Mouse (Mus musculus) intestine, embryonic 15.5 days (tissue): ENCODE measurements around the gene Mip. TPM values are rescaled to one million over a fixed set of nuclear protein-coding genes. Genes with fewer than 3 reads are reported as not detected.

Experiments used
- ATAC-seq: fragments of 200-750 bp; cut with Nextera tagmentation; 2 replicates; pipeline ENCODE4 v1.8.0; 2017; ENCODE audit warnings: moderate TSS enrichment, moderate library complexity
- H3K27ac ChIP-seq: fragments of 300-500 bp; sonication (generic); 2 replicates; pipeline ENCODE4 v1.5.1; 2015; ENCODE audit warnings: mild to moderate bottlenecking, inconsistent platforms
- H3K27me3 ChIP-seq: fragments of 300-500 bp; sonication (generic); replicated peaks from 2 replicates; pipeline ENCODE4 v1.6.1; 2015; ENCODE audit warnings: inconsistent platforms
- H3K36me3 ChIP-seq: fragments of 300-500 bp; sonication (generic); 2 replicates; pipeline ENCODE4 v1.6.1; 2015; ENCODE audit warnings: inconsistent platforms
- H3K4me1 ChIP-seq: fragments of 300-500 bp; sonication (generic); replicated peaks from 2 replicates; pipeline ENCODE4 v1.6.1; 2015; ENCODE audit warnings: inconsistent platforms
- H3K4me2 ChIP-seq: fragments of 300-500 bp; sonication (generic); replicated peaks from 2 replicates; pipeline ENCODE4 v1.6.1; 2015; ENCODE audit warnings: mild to moderate bottlenecking, inconsistent platforms
- H3K4me3 ChIP-seq: fragments of 300-500 bp; sonication (generic); replicated peaks from 2 replicates; pipeline ENCODE4 v1.5.1; 2015; ENCODE audit warnings: inconsistent platforms
- H3K9ac ChIP-seq: fragments of 300-500 bp; sonication (generic); 2 replicates; pipeline ENCODE4 v1.6.1; 2015; ENCODE audit warnings: inconsistent platforms
- H3K9me3 ChIP-seq: fragments of 300-500 bp; sonication (generic); 2 replicates; pipeline ENCODE4 v1.6.1; 2016; ENCODE audit warnings: inconsistent platforms
- WGBS: fragments of 180-500 bp; shearing (Covaris S2); methylation state at CpG from one replicate; pipeline ENCODE4 v1.1.7; 2015; 5-methylcytosine and 5-hydroxymethylcytosine counted together
- polyA plus RNA-seq: library from polyadenylated mRNA; unstranded; fragments of >200 nt; fragmentation: Nextera tagmentation; extraction: Ambion mirVana; gene quantifications from 2 replicates; pipeline ENCODE4 v1.2.1, GENCODE M21; 2015

The Mip gene
- polyA plus RNA-seq, 1 experiment from 2014 or later, result 0.19 TPM

DNA sequence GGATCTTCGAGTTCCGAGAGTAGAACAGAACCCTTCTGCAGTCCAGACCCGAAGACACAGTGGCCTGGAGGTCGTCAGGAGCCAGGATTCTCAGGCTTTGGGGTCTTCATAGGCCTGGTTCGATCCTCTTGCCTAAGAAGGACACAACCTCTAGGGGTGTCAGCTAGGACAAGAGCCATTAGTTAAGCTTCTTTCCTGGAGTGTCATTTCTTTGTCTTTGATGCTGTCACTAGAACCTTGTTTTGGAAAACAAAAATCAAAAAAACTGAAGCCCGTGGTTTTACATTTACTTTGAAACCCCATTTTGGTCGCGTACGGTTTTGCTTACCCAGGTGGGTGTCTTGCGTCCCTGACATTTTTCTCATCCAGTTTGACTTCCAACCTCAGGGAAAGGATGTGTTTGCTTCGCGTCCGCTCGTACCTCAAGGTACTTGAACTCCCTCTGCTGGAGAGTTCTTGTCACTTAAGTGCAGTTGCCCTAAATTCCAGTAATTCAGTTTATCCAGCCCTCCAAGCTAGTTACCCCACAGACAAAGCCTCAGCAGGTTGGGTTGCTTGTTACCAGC is 6.9 kb downstream of the Mip start:
- Histone ChIP-seq H3K27ac (peak overlapping the region; percentile 90), H3K36me3 (0 out of 2 replicates have a peak, but pooled peaks cover 4% of the 10 kb centered on the region), H3K9ac (peak overlapping the region; percentile 65), H3K4me1 (peaks cover 5% of the 10 kb centered on the region; the same call in 1 of the 2 replicates), H3K27me3 (no peaks in the 10 kb centered on the region), H3K4me3 (peak overlapping the region; percentile 81), H3K4me2 (peak overlapping the region; percentile 62), H3K9me3 (no peaks in the 10 kb centered on the region)
- WGBS, result under 1% methylated on average over 14 of the region's 14 CpGs
- peak; percentile 69 for ATAC-seq

GRCm38 (mm10) chr10:128236321-128236720 is 10.7 kb downstream of the Mip start:
- peaks cover 11% of the 10 kb centered on the region for H3K36me3 ChIP-seq
- H3K27me3 ChIP-seq, result no peaks in the 10 kb centered on the region
- H3K4me3 ChIP-seq, result no peak overlapping the region
- H3K27ac ChIP-seq, result no peak overlapping the region
- H3K4me2 ChIP-seq, result no peak overlapping the region
- H3K9me3 ChIP-seq, result no peaks in the 10 kb centered on the region
- H3K9ac ChIP-seq, result no peak overlapping the region
- H3K4me1 ChIP-seq, result no peaks in the 10 kb centered on the region
- WGBS, result 72% methylated on average over 4 of the region's 4 CpGs
- no peak for ATAC-seq

GRCm38 (mm10) chr10:128237807-128238480 is 12.3 kb downstream of the Mip start:
- Histone ChIP-seq H3K36me3 (peaks cover 16% of the 10 kb centered on the region), H3K4me2 (no peak overlapping the region), H3K27me3 (no peaks in the 10 kb centered on the region), H3K4me3 (no peak overlapping the region), H3K9ac (no peak overlapping the region), H3K9me3 (no peaks in the 10 kb centered on the region), H3K27ac (no peak overlapping the region), H3K4me1 (no peaks in the 10 kb centered on the region)
- no peak for ATAC-seq
- 78% methylated on average over 15 of the region's 15 CpGs for WGBS

DNA sequence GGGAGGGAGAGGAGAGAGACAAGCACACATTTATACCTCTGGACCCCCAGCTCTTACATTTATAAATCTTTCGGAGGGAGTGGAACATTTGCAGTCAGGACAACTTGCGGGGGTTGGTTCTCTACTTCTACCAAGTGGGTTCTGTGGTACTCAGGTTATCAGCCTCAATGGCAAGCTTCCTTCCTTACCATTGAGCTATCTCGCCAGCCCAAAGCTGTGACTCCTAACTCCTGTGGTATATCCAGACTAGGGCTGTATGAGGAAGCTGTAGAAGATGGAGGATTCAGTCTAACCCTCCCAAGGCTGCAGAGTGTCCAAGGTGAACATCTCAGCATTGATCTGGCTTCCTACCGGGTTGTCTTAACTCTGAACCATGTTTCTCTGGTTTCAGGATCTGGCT is 13.5 kb downstream of the Mip start:
- Histone ChIP-seq H3K4me2 (no peak overlapping the region), H3K36me3 (peaks cover 24% of the 10 kb centered on the region), H3K27me3 (no peaks in the 10 kb centered on the region), H3K9me3 (no peaks in the 10 kb centered on the region), H3K9ac (no peak overlapping the region), H3K27ac (no peak overlapping the region), H3K4me3 (no peak overlapping the region), H3K4me1 (no peaks in the 10 kb centered on the region)
- 96% methylated on average over 4 of the region's 4 CpGs for WGBS
- ATAC-seq, result no peak

- Histone ChIP-seq H3K4me2 (no peak overlapping the region), H3K9ac (no peak overlapping the region), H3K9me3 (no peaks in the 10 kb centered on the region), H3K4me3 (no peak overlapping the region), H3K27me3 (no peaks in the 10 kb centered on the region), H3K36me3 (peaks cover 34% of the 10 kb centered on the region), H3K27ac (no peak overlapping the region), H3K4me1 (no peaks in the 10 kb centered on the region)
- ATAC-seq, result no peak
- WGBS, result 84% methylated on average over 18 of the region's 18 CpGs
Measured at GRCm38 (mm10) chr10:128240131-128240530, 14.5 kb downstream of the Mip start.

GRCm38 (mm10) chr10:128243252-128243651 is 17.6 kb downstream of the Mip start:
- no peaks in the 10 kb centered on the region for H3K4me1 ChIP-seq
- H3K4me2 ChIP-seq, result no peak overlapping the region
- no peak for ATAC-seq
- no peak overlapping the region for H3K27ac ChIP-seq
- H3K9ac ChIP-seq, result no peak overlapping the region
- H3K27me3 ChIP-seq, result no peaks in the 10 kb centered on the region
- no peaks in the 10 kb centered on the region for H3K9me3 ChIP-seq
- no peak overlapping the region for H3K4me3 ChIP-seq
- peaks cover 51% of the 10 kb centered on the region for H3K36me3 ChIP-seq
- 92% methylated on average over 8 of the region's 8 CpGs for WGBS

- H3K9ac ChIP-seq, result no peak overlapping the region
- no peak overlapping the region for H3K4me3 ChIP-seq
- H3K27me3 ChIP-seq, result no peaks in the 10 kb centered on the region
- H3K4me2 ChIP-seq, result no peak overlapping the region
- no peak overlapping the region for H3K27ac ChIP-seq
- H3K9me3 ChIP-seq, result no peaks in the 10 kb centered on the region
- H3K4me1 ChIP-seq, result no peaks in the 10 kb centered on the region
- H3K36me3 ChIP-seq, result peaks cover 54% of the 10 kb centered on the region
- 94% methylated on average over 15 of the region's 15 CpGs for WGBS
- no peak for ATAC-seq
Measured at GRCm38 (mm10) chr10:128244121-128244520, 18.5 kb downstream of the Mip start.

- H3K4me3 ChIP-seq, result no peak overlapping the region
- H3K27me3 ChIP-seq, result no peaks in the 10 kb centered on the region
- no peak for ATAC-seq
- WGBS, result 80% methylated on average over 17 of the region's 17 CpGs
- peak overlapping the region; percentile 14; the same call in 1 of the 2 replicates for H3K4me2 ChIP-seq
- no peak overlapping the region for H3K9ac ChIP-seq
- peaks cover 71% of the 10 kb centered on the region for H3K36me3 ChIP-seq
- no peaks in the 10 kb centered on the region for H3K4me1 ChIP-seq
- H3K9me3 ChIP-seq, result no peaks in the 10 kb centered on the region
- no peak overlapping the region for H3K27ac ChIP-seq
Measured at GRCm38 (mm10) chr10:128247020-128247732, 21.5 kb downstream of the Mip start.

- no peak for ATAC-seq
- WGBS, result 95% methylated on average over 13 of the region's 13 CpGs
- Histone ChIP-seq H3K4me2 (no peak overlapping the region), H3K27me3 (no peaks in the 10 kb centered on the region), H3K36me3 (peaks cover 54% of the 10 kb centered on the region), H3K4me3 (no peak overlapping the region), H3K9me3 (no peaks in the 10 kb centered on the region), H3K27ac (no peak overlapping the region), H3K9ac (no peak overlapping the region), H3K4me1 (no peaks in the 10 kb centered on the region)
Measured at GRCm38 (mm10) chr10:128250565-128250964, 24.9 kb downstream of the Mip start.

DNA sequence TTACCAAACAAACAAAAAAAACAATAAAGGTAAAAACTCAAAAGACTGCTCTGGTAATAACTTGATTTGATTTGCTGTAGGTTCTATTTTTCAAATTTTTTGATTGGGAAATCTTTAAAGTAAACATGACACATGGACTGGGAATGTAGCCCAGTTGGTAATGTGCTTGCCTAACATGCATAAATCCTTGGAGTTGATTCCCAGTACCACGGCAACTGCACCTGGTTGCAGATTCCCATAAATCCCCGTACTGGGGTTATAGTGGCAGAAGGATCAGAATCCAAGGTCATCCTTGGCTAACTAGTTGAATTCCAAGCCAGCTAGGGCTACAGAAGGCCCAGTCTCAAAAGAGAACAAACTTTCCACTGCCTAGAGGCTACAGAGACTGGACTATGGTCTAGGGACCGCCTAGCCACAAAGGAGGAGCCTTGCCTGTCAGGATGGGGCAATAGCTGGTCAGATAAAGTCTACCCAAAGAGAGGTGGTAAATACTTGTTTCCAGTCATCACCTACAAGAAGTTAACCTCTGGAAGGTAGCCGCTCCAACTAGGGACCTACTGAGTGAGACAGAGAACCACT is 28.1 kb downstream of the Mip start, which contains the start of gene Apon:
Gene Apon, plus strand, starts transcription at position 420 of the 579 bp plus-strand sequence.
- Histone ChIP-seq H3K36me3 (peaks cover 35% of the 10 kb centered on the region), H3K27ac (no peak within 1 kb of the TSS), H3K4me1 (no peaks in the 10 kb centered on the region), H3K9me3 (no peaks in the 10 kb centered on the region), H3K4me3 (no peak within 1 kb of the TSS), H3K4me2 (no peak within 1 kb of the TSS), H3K27me3 (no peaks in the 10 kb centered on the region), H3K9ac (no peak within 1 kb of the TSS)
- no peak for ATAC-seq
- WGBS, result 75% methylated on average over 4 of the region's 4 CpGs

- Histone ChIP-seq H3K9ac (no peak overlapping the region), H3K4me1 (no peaks in the 10 kb centered on the region), H3K4me2 (no peak overlapping the region), H3K27ac (no peak overlapping the region), H3K9me3 (no peaks in the 10 kb centered on the region), H3K27me3 (no peaks in the 10 kb centered on the region), H3K36me3 (peaks cover 16% of the 10 kb centered on the region), H3K4me3 (no peak overlapping the region)
- WGBS, result 87% methylated on average over 8 of the region's 8 CpGs
- ATAC-seq, result no peak
Measured at GRCm38 (mm10) chr10:128255925-128256324, 30.3 kb downstream of the Mip start.

GRCm38 (mm10) chr10:128256328-128256727 is 30.7 kb downstream of the Mip start:
- no peak for ATAC-seq
- no peak overlapping the region for H3K9ac ChIP-seq
- H3K4me1 ChIP-seq, result no peaks in the 10 kb centered on the region
- no peak overlapping the region for H3K4me3 ChIP-seq
- no peaks in the 10 kb centered on the region for H3K9me3 ChIP-seq
- WGBS, result 86% methylated on average over 8 of the region's 8 CpGs
- no peak overlapping the region for H3K27ac ChIP-seq
- H3K36me3 ChIP-seq, result peaks cover 12% of the 10 kb centered on the region; the same call in 1 of the 2 replicates
- no peaks in the 10 kb centered on the region for H3K27me3 ChIP-seq
- no peak overlapping the region for H3K4me2 ChIP-seq
